Mouse (Mus musculus) embryonic facial prominence, embryonic 10.5 days (tissue): Measurements from ENCODE around the gene Prpmp5. TPM values are rescaled to one million over a fixed set of nuclear protein-coding genes. Genes with fewer than 3 reads are reported as not detected.
"Not testable (repeated sequence)": the region's sequence is repeated elsewhere in the genome, so short reads cannot be mapped to it uniquely, and the experiment has no call there.

Experiments used
- DNase-seq: peaks from one replicate; pipeline ENCODE4 v3.0.0-alpha.2; 2017; ENCODE audit warnings: low spot score
- H3K27ac ChIP-seq: fragments of 300-500 bp; sonication (generic); replicated peaks from 2 replicates; pipeline ENCODE4 v1.5.1; 2016; ENCODE audit warnings: mild to moderate bottlenecking
- H3K27me3 ChIP-seq: fragments of 300-500 bp; sonication (generic); replicated peaks from 2 replicates; pipeline ENCODE4 v1.6.1; 2016; ENCODE audit warnings: low read depth, mild to moderate bottlenecking; ENCODE audit not compliant: poor library complexity, severe bottlenecking
- H3K36me3 ChIP-seq: fragments of 300-500 bp; sonication (generic); replicated peaks from 2 replicates; pipeline ENCODE4 v1.6.1; 2016; ENCODE audit warnings: mild to moderate bottlenecking, moderate library complexity
- H3K4me1 ChIP-seq: fragments of 300-500 bp; sonication (generic); 2 replicates; pipeline ENCODE4 v1.6.1; 2016
- H3K4me3 ChIP-seq: fragments of 300-500 bp; sonication (generic); 2 replicates; pipeline ENCODE4 v1.5.1; 2016; ENCODE audit warnings: mild to moderate bottlenecking, moderate library complexity
- H3K9me3 ChIP-seq: fragments of 300-500 bp; sonication (generic); 2 replicates; pipeline ENCODE4 v1.6.1; 2016; ENCODE audit warnings: mild to moderate bottlenecking
- WGBS: fragments of 180-500 bp; shearing (Covaris S2); methylation state at CpG from one replicate; pipeline ENCODE4 v1.1.7; 2016; 5-methylcytosine and 5-hydroxymethylcytosine counted together
- polyA plus RNA-seq: library from polyadenylated mRNA; unstranded; fragments of >200 nt; fragmentation: Nextera tagmentation; extraction: Ambion mirVana; gene quantifications from 2 replicates; pipeline ENCODE4 v1.2.1, GENCODE M21; 2016

Prpmp5 gene
- polyA plus RNA-seq, result not detected in 2 replicates

GRCm38 (mm10) chr6:132314657-132315056 lies at the start of gene Prpmp5:
Prpmp5 (minus strand) TSS chr6:132314757.
- not testable (repeated sequence) for H3K27me3 ChIP-seq, H3K9me3 ChIP-seq, H3K36me3 ChIP-seq, H3K4me1 ChIP-seq, H3K4me3 ChIP-seq, H3K27ac ChIP-seq, DNase-seq

- not testable (repeated sequence) for H3K4me1 ChIP-seq, H3K27ac ChIP-seq, H3K36me3 ChIP-seq, DNase-seq, H3K4me3 ChIP-seq, H3K9me3 ChIP-seq, H3K27me3 ChIP-seq
- WGBS, result 86% methylated on average over 1 of the region's 1 CpGs
Observed at GRCm38 (mm10) chr6:132364034-132364433, 49.5 kb upstream of the Prpmp5 start, which contains the start of gene Gm8882. Gm8882 (minus strand) TSS chr6:132364134.

Other genes with a start within 250 kb of the Prpmp5 start
- not detected in 2 replicates for gene Prb1, start 104.2 kb downstream of the Prpmp5 start, polyA plus RNA-seq
- not detected in 2 replicates for gene Gm8882, start 49.4 kb upstream of the Prpmp5 start, polyA plus RNA-seq